Mouse (Mus musculus): ENCODE measurements around the gene Atp6v1c2.
A peak's percentile ranks its signal among the peaks of the same experiment; 100 is the strongest.

The Atp6v1c2 gene

GRCm38 (mm10) chr12:17333459-17333858 is 4.3 kb upstream of the Atp6v1c2 start:
- DNase-seq (ENCODE audit: low spot score in 2 of 2): no peak

DNA sequence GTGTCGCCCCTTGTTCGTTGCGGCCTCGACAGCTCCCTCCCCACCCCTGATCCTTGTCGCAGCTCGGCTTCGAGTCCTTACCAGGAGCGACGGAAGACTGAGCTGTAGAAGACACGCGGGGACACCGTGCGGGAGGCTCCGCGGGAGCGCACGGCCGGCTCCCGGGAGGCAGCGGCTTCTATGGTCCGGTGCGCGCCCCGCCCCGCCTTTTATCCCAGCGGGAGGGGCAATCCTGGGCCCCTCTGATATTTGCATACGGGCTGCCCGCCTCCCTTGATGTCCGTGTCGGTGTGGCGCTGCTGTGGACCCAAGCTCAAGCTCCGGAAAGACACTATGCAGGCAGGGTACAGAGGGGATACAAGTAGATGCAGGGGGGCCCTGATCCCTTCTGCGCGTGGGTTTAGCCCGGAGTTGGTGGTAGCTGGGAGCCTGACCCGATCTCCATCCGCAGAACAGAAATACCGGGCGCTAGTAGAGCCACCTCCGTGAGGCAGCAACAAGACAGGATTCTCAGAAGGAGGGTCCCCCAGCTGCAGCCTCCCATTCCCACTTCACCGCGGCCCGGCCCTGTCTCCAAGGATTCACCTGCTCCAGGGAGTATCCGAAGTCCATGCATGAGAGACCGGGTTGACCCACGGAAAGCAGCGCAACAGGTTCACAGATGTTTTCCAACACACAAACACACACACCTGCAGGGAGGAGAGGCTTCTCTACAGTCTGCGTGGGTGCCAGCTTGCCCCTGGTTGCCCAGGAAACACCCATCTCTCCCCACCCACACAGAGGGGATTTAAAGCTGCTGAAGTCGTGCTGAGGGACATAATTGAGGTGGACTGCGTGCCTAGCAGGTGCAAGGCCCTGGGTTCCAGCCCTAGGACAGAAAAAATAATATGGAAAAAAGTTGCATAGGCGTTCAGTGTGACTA is 4.3 kb downstream of the Atp6v1c2 start:
- peak in 1 of 2 experiments; percentile 27 for DNase-seq (ENCODE audit: low spot score in 2 of 2)

GRCm38 (mm10) chr12:17318453-17318852 is 10.7 kb downstream of the Atp6v1c2 start:
- DNase-seq (ENCODE audit: low spot score in 2 of 2): no peak

GRCm38 (mm10) chr12:17317970-17318369 is 11.2 kb downstream of the Atp6v1c2 start:
- no peak for DNase-seq (ENCODE audit: low spot score in 2 of 2)

- DNase-seq (ENCODE audit: low spot score in 2 of 2): no peak
These were observed 13.1 kb downstream of the Atp6v1c2 start for GRCm38 (mm10) chr12:17316096-17316495.

DNA sequence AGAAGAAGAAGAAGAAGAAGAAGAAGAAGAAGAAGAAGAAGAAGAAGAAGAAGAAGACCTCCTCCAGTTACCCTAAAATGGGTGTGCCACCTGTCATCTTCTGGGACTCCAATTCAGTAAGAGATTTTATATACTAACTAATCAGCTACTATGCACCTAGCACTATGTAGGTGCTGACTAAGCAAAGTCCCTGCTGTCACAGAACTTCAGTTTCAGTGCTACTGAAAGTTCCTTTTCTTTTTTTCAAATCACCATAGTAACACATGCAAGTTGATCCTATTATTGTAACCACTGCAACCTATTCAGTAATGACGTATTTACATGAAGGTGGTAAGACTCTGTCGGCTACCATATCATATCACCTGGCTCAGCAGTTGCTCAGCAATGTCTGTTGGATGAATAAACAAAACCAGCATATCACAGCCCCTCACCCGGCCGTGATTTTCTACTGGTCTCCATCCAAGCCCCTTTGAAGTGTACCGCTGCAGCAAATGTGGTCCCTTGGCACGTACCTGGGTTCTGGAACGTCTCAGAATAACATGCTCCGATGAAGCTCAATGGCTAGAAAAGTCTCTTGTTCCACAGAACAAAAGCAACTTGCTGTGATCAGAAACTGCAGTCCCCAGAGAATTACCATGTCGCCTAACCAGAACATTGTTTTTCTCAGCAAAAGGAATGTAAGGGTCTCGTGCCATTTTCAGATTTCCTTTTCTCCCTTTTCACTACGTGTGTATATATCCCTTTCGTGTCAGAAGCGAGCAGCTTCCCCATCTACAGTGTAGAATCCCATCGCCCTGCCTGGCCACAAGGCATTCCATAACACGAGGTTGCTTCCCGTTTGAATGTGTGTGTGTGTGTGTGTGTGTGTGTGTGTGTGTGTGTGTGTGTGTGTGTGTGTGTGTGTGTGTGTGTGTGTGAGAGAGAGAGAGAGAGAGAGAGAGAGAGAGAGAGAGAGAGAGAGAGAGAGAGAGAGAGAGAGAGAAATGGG is 18.0 kb downstream of the Atp6v1c2 start:
- no peak for DNase-seq (ENCODE audit: low spot score in 2 of 2)

DNA sequence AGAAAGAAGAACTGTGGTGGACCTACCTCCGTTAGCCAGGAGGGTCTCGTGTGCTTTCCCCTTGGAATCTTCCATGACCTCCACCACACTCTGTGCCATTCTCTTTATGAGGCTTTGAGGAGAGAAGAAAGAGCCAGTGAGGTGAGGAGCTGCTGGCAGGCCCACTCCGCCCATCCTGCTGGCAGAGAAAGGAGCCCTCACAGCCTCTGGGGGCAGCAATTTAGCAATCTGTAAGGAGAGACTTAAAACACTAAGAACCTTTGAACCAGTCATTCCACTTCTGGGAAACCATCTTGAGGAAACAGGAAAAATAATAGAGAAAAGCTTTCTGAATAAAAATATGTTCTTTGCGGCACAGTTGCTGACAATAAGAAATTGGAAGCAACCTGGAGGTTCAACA is 20.9 kb downstream of the Atp6v1c2 start:
- DNase-seq (ENCODE audit: low spot score in 2 of 2): no peak

- no peak for DNase-seq (ENCODE audit: low spot score in 2 of 2)
These were observed 23.7 kb downstream of the Atp6v1c2 start for GRCm38 (mm10) chr12:17305445-17305844.

- DNase-seq (ENCODE audit: low spot score in 2 of 2): no peak
These were observed 29.3 kb downstream of the Atp6v1c2 start for GRCm38 (mm10) chr12:17299902-17300301.

DNA sequence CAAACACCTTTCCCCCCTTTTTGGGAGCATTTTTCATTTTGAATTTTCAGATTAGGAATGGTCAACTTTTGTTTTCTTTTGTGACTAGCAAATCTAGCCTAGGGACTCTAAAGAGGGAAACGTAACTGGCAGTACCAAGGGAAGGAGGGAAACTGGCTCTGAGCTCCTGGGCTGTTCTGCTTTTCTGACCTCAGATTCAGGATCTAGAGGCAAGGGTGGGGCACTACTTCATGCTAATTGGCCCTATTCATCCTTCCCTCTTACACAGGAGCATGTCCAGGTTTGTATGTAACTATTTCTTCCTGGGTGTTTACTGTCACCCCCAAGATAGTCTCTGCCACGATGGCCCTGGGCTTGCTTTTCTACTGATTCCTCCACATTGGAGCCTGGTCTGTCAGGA is 32.3 kb downstream of the Atp6v1c2 start:
- no peak for DNase-seq (ENCODE audit: low spot score in 2 of 2)

DNA sequence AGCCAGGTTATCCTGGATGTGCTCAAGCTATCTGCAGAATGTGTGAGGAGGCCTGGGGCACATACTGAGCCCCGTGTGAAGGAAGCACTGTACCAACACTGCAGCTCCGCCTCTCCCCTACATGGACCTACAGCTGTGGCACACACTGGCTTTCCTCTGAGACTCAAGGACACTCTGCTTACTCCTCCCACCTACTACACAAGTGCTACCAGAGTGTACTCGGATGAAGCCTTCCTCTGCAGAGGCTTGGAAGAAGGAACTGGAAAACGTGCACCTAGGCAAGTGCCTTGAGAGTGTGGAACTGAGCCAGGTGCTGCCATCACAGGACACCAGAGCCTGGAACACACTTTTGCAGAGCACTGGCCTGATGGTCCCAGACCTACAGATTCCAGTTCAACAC is 38.6 kb downstream of the Atp6v1c2 start:
- DNase-seq (ENCODE audit: low spot score in 2 of 2): no peak

- no peak for DNase-seq (ENCODE audit: low spot score in 2 of 2)
These were observed 39.2 kb downstream of the Atp6v1c2 start for GRCm38 (mm10) chr12:17289913-17290312.

- DNase-seq (ENCODE audit: low spot score in 2 of 2): no peak
These were observed 40.1 kb downstream of the Atp6v1c2 start for GRCm38 (mm10) chr12:17289060-17289459.

- no peak for DNase-seq (ENCODE audit: low spot score in 2 of 2)
These were observed 40.7 kb downstream of the Atp6v1c2 start for GRCm38 (mm10) chr12:17288496-17288895.

GRCm38 (mm10) chr12:17273841-17274240 is 55.3 kb downstream of the Atp6v1c2 start:
- no peak for DNase-seq (ENCODE audit: low spot score in 2 of 2)

- no peak for DNase-seq (ENCODE audit: low spot score in 2 of 2)
These were observed 57.9 kb downstream of the Atp6v1c2 start for GRCm38 (mm10) chr12:17271272-17271671.

DNA sequence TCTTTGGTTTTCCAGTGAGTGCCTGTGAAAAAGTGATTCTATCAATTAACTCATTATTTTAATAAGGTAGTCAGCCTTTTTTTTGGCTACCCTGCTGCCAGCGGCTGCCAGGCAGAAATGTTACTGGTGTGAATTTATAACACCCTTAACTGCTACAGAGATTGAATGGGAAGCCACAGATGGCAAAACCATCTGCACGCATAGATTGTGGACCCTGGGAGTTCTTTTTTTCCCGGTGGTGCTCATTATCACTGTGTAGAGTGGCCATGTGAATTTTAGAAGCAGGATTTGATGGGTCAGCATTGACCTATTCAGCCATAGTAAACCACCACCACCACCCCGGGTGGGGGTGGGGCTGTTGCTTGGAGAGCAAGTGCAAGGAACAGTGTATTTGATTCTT is 61.8 kb downstream of the Atp6v1c2 start:
- peak in 1 of 2 experiments; percentile 36 for DNase-seq (ENCODE audit: low spot score in 2 of 2)

GRCm38 (mm10) chr12:17266673-17266990 is 62.5 kb downstream of the Atp6v1c2 start:
- no peak for DNase-seq (ENCODE audit: low spot score in 2 of 2)

GRCm38 (mm10) chr12:17265971-17266672 is 63.0 kb downstream of the Atp6v1c2 start, which contains the start of gene Pdia6:
Pdia6 (plus strand) TSS chr12:17266545.
- DNase-seq (ENCODE audit: low spot score in 2 of 2): peak; percentile 80 to 91

GRCm38 (mm10) chr12:17264826-17265225 is 64.3 kb downstream of the Atp6v1c2 start:
- DNase-seq (ENCODE audit: low spot score in 2 of 2): no peak

DNA sequence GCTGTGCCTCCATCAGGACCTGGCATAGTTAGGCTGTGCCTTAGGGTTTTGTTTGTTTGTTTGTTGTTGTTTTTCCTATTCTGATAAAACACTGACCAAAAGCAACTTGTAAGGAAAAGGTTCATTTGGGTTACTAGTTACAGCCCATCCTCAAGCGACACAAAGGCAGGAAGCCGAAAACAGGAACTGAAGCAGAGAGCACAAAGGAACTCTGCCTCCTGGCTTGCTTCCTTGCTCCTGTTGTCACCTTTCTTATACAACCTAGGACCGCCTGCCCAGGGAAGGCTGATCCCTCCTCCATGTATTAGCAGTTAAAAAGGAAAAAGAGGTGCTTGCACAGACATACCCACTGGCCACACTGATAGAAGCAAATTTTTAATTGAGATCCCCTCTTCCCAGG is 65.3 kb downstream of the Atp6v1c2 start:
- DNase-seq (ENCODE audit: low spot score in 2 of 2): no peak

GRCm38 (mm10) chr12:17261005-17261404 is 68.2 kb downstream of the Atp6v1c2 start:
- no peak for DNase-seq (ENCODE audit: low spot score in 2 of 2)
